ENCODE assay signal across 8 mouse cellular contexts in the genomic region with DNA sequence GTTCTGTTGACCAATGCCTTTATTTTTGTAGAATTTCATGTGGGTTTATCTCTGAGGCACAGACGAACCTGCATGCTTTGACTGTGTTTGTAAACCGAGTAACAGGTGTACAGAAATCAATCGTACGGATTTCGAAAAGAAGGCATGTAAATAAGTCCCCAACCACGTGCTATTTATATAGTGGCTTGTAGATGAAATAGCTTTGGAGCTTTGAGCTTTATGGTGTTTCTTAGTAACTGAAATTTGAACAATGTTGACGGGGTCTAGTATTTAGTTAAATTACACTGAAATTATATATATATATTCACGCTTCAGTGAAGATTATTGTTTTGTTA. TPM values are rescaled to one million over a fixed set of nuclear protein-coding genes. Genes with fewer than 3 reads are reported as not detected.
DNase-seq lines count a peak whose midpoint lies in the region; ATAC-seq and TF ChIP-seq lines count a peak whose summit lies in the region.

No protein-coding gene starts in this region.

- WGBS in liver, embryonic 12.5 days (ENCODE audit: insufficient replicate concordance), result 3% methylated on average over 8 of the region's 8 CpGs

- peak overlapping the region; percentile 83; the same call in 1 of the 2 replicates for H3K27ac ChIP-seq in testis, adult 2 months (ENCODE audit: control insufficient read depth, insufficient read depth, low read depth, low read length)
- no peak overlapping the region for H3K27ac ChIP-seq in liver, embryonic 12.5 days

- peak overlapping the region; percentile 91 for H3K4me2 ChIP-seq in liver, embryonic 12.5 days

- TF ChIP-seq CTCF in testis, adult 2 months (IDR thresholded peaks at IDR 0.05; ENCODE audit: control insufficient read depth, insufficient read depth, insufficient replicate concordance, low read depth, low read length), result no peak

- H3K4me1 ChIP-seq in erythroblast, embryonic 14.5 days (ENCODE audit: control insufficient read depth), result peaks cover 21% of the 10 kb centered on the region
- H3K4me1 ChIP-seq in testis, adult 2 months (ENCODE audit: control insufficient read depth, insufficient read depth, low read length), result no peaks in the 10 kb centered on the region
- H3K4me1 ChIP-seq in liver, embryonic 12.5 days, result peaks cover 20% of the 10 kb centered on the region

- DNase-seq in testis, postnatal 10 days (ENCODE audit: low spot score), result no peak
- no peak for DNase-seq in cerebellum, adult 8-10 months
- DNase-seq in gastrocnemius, postnatal 25 days, result no peak
- DNase-seq in thymus, postnatal 0 days (ENCODE audit: low spot score), result no peak

- H3K9ac ChIP-seq in liver, embryonic 12.5 days, result peak overlapping the region; percentile 79

- peaks cover 20% of the 10 kb centered on the region for H3K36me3 ChIP-seq in erythroblast, embryonic 14.5 days (ENCODE audit: control insufficient read depth)
- H3K36me3 ChIP-seq in testis, adult 2 months (ENCODE audit: control insufficient read depth, insufficient read depth, low read length), result peaks cover 1% of the 10 kb centered on the region; the same call in 1 of the 2 replicates
- peaks cover 19% of the 10 kb centered on the region for H3K36me3 ChIP-seq in liver, embryonic 12.5 days

- no peaks in the 10 kb centered on the region for H3K27me3 ChIP-seq in erythroblast, embryonic 14.5 days (ENCODE audit: control insufficient read depth)
- H3K27me3 ChIP-seq in testis, adult 2 months (ENCODE audit: control insufficient read depth, insufficient read depth, low read length), result no peaks in the 10 kb centered on the region
- H3K27me3 ChIP-seq in liver, embryonic 12.5 days (replicated peaks), result no peaks in the 10 kb centered on the region

- no peaks in the 10 kb centered on the region for H3K9me3 ChIP-seq in erythroblast, embryonic 14.5 days (ENCODE audit: control insufficient read depth, low read length)
- no peaks in the 10 kb centered on the region for H3K9me3 ChIP-seq in liver, embryonic 12.5 days (replicated peaks)

- TF ChIP-seq POLR2A in testis, adult 2 months (IDR thresholded peaks at IDR 0.05; ENCODE audit: control insufficient read depth, low read depth, low read length), result no peak

- ATAC-seq in erythroblast, adult 5-6 weeks (replicated peaks; ENCODE audit: low FRiP score, poor library complexity, severe bottlenecking), result no peak
- ATAC-seq in liver, embryonic 12.5 days, result no peak

- H3K4me3 ChIP-seq in erythroblast, embryonic 14.5 days (replicated peaks), result peak overlapping the region; percentile 87
- H3K4me3 ChIP-seq in testis, adult 2 months (ENCODE audit: control insufficient read depth, low read depth, low read length), result peak overlapping the region; percentile 97
- peak overlapping the region; percentile 98 for H3K4me3 ChIP-seq in liver, embryonic 12.5 days

RNA-seq across cellular contexts. Expression of a gene that starts 0.7 kb away (rescaled TPM):
- 0.12 and 0.19 TPM in 2 replicates for polyA plus RNA-seq in erythroblast, embryonic 14.5 days (2012)
- total RNA-seq in erythroblast, adult 5-6 weeks (2015; ENCODE audit: low replicate concordance), result 0.77 and 2.1 TPM in 2 replicates
- 2.3 and 3.6 TPM in 2 replicates for total RNA-seq in erythroblast, adult 5-6 weeks (2017; ENCODE audit: low replicate concordance)
- polyA plus RNA-seq in testis, adult 2 months (2012; rRNA removed), result 30.1 and 32.2 TPM in 2 replicates
- polyA plus RNA-seq in liver, embryonic 12.5 days (2016; fragmentation: Nextera tagmentation; extraction: Ambion mirVana), result 14.6 and 14.8 TPM in 2 replicates
- total RNA-seq in gastrocnemius, postnatal 25 days (2021), result 1 to 10 TPM; 5.9 to 7.3 TPM
- polyA plus RNA-seq in thymus, postnatal 0 days (2015; fragmentation: Nextera tagmentation; extraction: Ambion mirVana), result 16.6 and 18.2 TPM in 2 replicates

RNA-seq across cellular contexts. Expression of a gene that starts 0.8 kb away (rescaled TPM):
- polyA plus RNA-seq in erythroblast, embryonic 14.5 days (2012), result 2.5 and 4.4 TPM in 2 replicates
- total RNA-seq in erythroblast, adult 5-6 weeks (2015; ENCODE audit: low replicate concordance), result 13.8 and 24.7 TPM in 2 replicates
- 6.0 and 13.5 TPM in 2 replicates for total RNA-seq in erythroblast, adult 5-6 weeks (2017; ENCODE audit: low replicate concordance)
- 49.3 and 51.2 TPM in 2 replicates for polyA plus RNA-seq in testis, adult 2 months (2012; rRNA removed)
- 47.8 and 49.2 TPM in 2 replicates for polyA plus RNA-seq in liver, embryonic 12.5 days (2016; fragmentation: Nextera tagmentation; extraction: Ambion mirVana)
- total RNA-seq in gastrocnemius, postnatal 25 days (2021), result 10 to 100 TPM; 12.6 to 13.6 TPM
- 44.3 and 53.6 TPM in 2 replicates for polyA plus RNA-seq in thymus, postnatal 0 days (2015; fragmentation: Nextera tagmentation; extraction: Ambion mirVana)

RNA-seq across cellular contexts. Expression of a gene that starts 55.0 kb away (rescaled TPM):
- not detected in 2 replicates for polyA plus RNA-seq in erythroblast, embryonic 14.5 days (2012)
- 1.0 and 4.0 TPM in 2 replicates for total RNA-seq in erythroblast, adult 5-6 weeks (2015; ENCODE audit: low replicate concordance)
- not detected in 2 replicates for total RNA-seq in erythroblast, adult 5-6 weeks (2017; ENCODE audit: low replicate concordance)
- polyA plus RNA-seq in testis, adult 2 months (2012; rRNA removed), result 0.30 and 0.34 TPM in 2 replicates
- 2.2 and 2.5 TPM in 2 replicates for polyA plus RNA-seq in liver, embryonic 12.5 days (2016; fragmentation: Nextera tagmentation; extraction: Ambion mirVana)
- total RNA-seq in gastrocnemius, postnatal 25 days (2021), result under 1 TPM; 0.36 to 0.78 TPM
- 1.2 and 1.5 TPM in 2 replicates for polyA plus RNA-seq in thymus, postnatal 0 days (2015; fragmentation: Nextera tagmentation; extraction: Ambion mirVana)

Comparison
In these comparisons a context has a peak if more than half of its experiments do, and no peak if none do; other contexts are left out.
1. RNA of a gene that starts 0.7 kb away (polyA plus RNA-seq): 30.1 to 32.2 TPM in testis, adult 2 months, 16.6 to 18.2 TPM in thymus, postnatal 0 days and 14.6 to 14.8 TPM in liver, embryonic 12.5 days; 0.12 to 0.19 TPM in erythroblast, embryonic 14.5 days; every median in the first group is over 10 times any median in the second.
2. Peak in every context shown above with its lines, with median percentiles within 50 percentile points of each other: H3K4me3 ChIP-seq.